Mouse (Mus musculus): Measurements from ENCODE around the gene Cnot1.

DNA sequence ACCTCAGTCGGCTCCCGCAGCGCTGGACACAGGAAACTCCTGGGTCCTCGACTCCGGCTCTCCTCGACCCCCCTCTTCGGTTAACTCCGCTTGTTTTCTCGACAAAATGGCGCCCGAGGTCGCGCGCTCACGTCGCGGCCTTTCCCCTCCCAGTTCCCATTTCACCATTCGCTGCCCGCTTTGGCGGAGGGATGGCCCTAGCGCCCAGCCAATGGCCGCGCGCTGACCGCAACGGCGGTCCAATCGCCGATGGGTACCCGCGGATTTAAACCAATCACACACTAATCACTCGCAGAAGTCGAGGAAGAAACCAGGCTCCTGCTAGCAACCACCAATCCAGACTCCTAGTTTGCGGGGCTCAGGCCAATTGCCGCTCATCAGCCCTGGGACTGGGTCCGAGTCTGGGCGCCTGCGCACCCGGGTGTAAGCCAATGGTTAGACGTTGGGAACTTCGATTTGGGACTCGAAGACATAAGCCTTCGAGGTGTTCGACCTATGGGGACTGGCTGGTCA lies at the start of gene Cnot1:
- peak; percentile 63; the same call in 1 of the 2 replicates for TF ChIP-seq POLR2A (IDR thresholded peaks at IDR 0.05; ENCODE audit: extremely low read depth, insufficient read depth, low read length)
- TF ChIP-seq CTCF (IDR thresholded peaks at IDR 0.05; ENCODE audit: low read depth, low read length) = no peak
